Mouse (Mus musculus): ENCODE results near the gene Uhrf2. TPM values are rescaled to one million over a fixed set of nuclear protein-coding genes. Genes with fewer than 3 reads are reported as not detected.

Uhrf2 gene
- total RNA-seq (2014; rRNA removed) (77.8 and 79.0 TPM in 2 replicates), polyA plus RNA-seq (2015; fragmentation: Nextera tagmentation; extraction: Ambion mirVana) (22.6 and 28.1 TPM in 2 replicates)

DNA sequence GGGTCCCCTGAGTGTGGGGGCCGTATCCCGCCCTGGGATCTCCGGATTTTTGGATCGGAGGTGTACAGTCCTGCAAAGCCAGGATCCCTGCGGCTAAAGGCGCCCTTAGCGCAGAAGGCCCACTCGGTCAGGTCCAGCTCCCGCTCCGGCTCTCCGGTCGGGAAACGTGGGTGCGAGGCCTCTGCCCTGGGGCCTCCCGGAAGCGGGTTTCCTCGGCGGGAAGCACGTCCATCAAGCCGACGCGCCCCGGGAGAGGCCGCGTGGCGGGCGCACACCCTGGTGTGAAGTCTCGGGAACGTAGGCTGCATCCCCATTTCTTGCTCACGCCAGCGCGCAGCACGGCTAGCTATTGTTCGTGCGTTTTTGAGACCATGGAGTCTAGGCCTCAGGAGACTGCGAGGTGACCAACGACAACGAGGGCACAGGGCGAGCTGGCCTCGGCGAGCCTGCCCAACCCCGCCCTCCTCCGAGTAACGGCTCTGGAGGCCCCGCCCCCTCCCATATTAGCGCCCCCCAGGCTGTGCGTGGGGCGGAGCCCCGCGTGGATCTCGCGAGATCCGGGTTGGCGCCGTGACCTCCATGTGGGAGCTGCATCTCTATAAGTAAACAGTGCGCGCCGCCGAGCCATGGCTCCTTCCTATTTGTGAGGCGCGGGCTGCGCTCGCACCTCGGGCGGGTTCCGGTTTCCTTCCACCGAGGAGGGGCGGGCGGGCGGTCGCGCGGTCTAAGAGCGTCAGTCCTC is at the start of gene Uhrf2:
TSS of gene Uhrf2 (plus strand) at position 620 of the 742 bp plus-strand sequence.
- Histone ChIP-seq H3K27me3 (ENCODE audit: insufficient read depth, low read length) (no peaks in the 10 kb centered on the region), H3K9me3 (ENCODE audit: low read length) (no peaks in the 10 kb centered on the region), H3K4me3 (ENCODE audit: low read depth, low read length) (peak within 1 kb of the TSS; percentile 98), H3K27ac (ENCODE audit: low read depth, low read length) (peak within 1 kb of the TSS; percentile 98), H3K4me2 (ENCODE audit: low read depth) (peak within 1 kb of the TSS; percentile 81), H3K4me1 (ENCODE audit: insufficient read depth) (peaks cover 32% of the 10 kb centered on the region), H3K9ac (peak within 1 kb of the TSS; percentile 96), H3K36me3 (ENCODE audit: insufficient read depth) (no peaks in the 10 kb centered on the region)
- 3% methylated on average over 74 of the region's 74 CpGs for WGBS
- no peak for TF ChIP-seq CTCF (IDR thresholded peaks at IDR 0.05; ENCODE audit: low read depth)
- peak; percentile 98 for DNase-seq
- ATAC-seq, result peak; percentile 98

DNA sequence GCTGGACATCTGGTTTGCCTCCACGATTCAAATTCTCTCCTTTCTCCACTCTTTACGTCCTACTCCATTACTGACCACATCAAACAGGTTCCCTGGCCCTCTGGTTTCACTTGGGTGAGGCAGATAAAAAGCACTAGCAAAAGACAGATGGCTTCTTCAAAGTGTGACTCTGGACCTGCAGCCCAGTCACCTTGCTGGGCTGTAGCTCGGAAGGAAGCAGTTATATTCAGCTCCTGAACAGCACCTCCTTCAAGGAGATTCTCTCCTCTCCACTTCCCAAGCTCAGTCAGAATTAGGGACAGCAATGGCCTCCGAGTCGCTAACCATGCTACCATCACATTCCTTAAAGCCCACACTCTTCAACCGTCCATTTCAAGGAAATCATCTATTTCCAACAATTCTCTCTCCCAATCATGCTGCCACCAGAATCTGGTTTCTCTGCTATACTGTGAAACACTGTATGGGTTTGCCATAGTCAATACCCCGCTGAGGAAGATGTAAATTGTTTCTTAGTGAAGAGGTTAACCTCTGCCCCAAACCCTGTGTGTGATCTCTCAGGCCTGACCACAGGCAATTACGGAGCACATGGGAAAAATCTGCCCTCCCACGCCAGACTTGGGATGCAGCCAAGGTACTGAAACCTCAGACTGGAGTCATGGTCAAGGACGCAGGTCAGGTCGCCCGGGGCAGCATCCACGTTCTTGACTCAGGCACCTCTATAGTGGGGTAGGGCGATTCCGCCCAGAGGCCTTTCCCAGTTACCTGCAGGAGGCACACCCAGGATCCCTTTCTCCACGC is 45.9 kb upstream of the Uhrf2 start:
- Histone ChIP-seq H3K27me3 (ENCODE audit: insufficient read depth, low read length) (no peaks in the 10 kb centered on the region), H3K4me2 (ENCODE audit: low read depth) (no peak overlapping the region), H3K9me3 (ENCODE audit: low read length) (no peaks in the 10 kb centered on the region), H3K4me3 (ENCODE audit: low read depth, low read length) (no peak overlapping the region), H3K4me1 (ENCODE audit: insufficient read depth) (peaks cover 3% of the 10 kb centered on the region; the same call in 1 of the 2 replicates), H3K36me3 (ENCODE audit: insufficient read depth) (no peaks in the 10 kb centered on the region), H3K27ac (ENCODE audit: low read depth, low read length) (no peak overlapping the region), H3K9ac (no peak overlapping the region)
- ATAC-seq, result no peak
- TF ChIP-seq CTCF (IDR thresholded peaks at IDR 0.05; ENCODE audit: low read depth), result no peak
- 76% methylated on average over 16 of the region's 16 CpGs for WGBS
- no peak for DNase-seq

DNA sequence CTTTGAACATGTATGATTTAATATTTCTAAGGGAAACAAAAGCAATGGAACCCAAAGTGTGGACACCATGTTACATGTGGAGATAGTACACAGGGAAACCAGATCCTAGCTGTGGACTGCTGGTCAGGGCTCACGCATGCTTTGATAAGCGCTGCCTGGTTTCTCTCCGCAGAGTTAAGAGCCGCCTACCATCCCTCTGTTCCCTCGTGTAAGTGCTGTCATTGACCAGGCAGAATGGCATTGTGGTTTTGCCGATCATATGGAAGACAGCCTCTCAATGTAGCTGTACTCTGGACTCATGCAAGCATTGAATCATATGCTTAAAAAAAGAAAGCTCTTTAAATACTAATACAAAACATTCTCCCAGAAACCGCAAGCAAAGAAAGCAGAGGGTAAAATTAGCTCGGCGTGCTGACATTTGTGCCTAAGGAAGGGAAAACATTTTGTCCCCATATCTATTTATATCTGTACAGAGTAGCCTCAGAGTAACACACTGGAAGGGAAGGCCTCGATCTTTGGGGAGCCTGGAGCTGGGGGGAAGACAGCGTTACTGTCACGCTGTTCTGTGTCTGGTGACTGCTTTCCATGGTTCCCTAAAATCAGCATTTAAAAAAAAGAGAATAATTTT is 43.7 kb upstream of the Uhrf2 start:
- 84% methylated on average over 12 of the region's 12 CpGs for WGBS
- no peaks in the 10 kb centered on the region for H3K4me1 ChIP-seq (ENCODE audit: insufficient read depth)
- no peaks in the 10 kb centered on the region for H3K9me3 ChIP-seq (ENCODE audit: low read length)
- no peaks in the 10 kb centered on the region for H3K36me3 ChIP-seq (ENCODE audit: insufficient read depth)
- ATAC-seq (no peak), DNase-seq (no peak)
- no peak for TF ChIP-seq CTCF (IDR thresholded peaks at IDR 0.05; ENCODE audit: low read depth)
- no peak overlapping the region for H3K4me2 ChIP-seq (ENCODE audit: low read depth)
- H3K4me3 ChIP-seq (ENCODE audit: low read depth, low read length), result no peak overlapping the region
- H3K27me3 ChIP-seq (ENCODE audit: insufficient read depth, low read length), result no peaks in the 10 kb centered on the region
- no peak overlapping the region for H3K9ac ChIP-seq
- no peak overlapping the region for H3K27ac ChIP-seq (ENCODE audit: low read depth, low read length)

DNA sequence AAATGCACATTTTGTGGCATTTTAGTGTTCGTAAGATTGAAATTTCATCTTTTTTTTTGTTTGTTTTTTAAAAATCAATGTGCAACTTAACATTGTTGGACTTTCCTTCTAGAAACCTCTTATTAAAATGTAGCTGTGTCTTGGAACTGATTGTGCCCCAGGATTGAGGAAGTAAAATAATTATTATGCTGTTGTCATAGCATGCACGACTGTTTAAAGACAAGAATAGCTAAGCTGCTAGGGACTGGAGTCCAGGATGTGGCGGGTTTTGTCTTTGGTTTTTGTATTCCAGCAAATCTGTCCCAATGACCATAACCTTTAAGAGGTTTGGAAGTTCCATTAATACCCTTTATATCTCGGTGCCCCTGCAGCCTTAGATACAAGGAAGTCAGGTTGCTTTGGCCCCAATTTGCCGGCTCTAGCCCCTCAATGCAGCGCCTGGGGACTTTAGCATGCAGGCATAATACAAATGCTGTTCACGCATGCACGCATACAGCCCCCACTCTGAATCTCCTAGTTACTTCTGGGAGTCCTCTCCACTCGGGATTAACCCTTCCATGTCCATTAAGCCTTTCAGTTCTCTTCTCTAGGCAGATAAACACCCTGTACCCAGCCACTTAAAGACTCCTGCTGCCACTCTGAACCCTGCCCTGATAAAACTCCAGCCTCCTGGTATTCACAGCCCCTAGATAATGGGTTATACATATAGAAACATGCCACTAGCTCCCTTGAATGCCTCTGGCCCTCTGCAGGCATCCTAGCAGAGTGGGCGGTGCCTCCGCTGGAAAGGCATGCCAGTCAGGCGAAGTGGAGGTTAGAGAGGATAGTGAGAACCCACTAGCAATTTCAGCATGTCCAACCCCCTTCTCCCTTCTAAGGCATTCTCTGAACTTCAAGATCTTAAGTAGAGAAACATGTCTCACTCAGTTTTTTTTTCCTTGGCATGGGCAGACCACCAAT is 29.6 kb upstream of the Uhrf2 start:
- WGBS, result 28% methylated on average over 12 of the region's 12 CpGs
- Histone ChIP-seq H3K4me3 (ENCODE audit: low read depth, low read length) (no peak overlapping the region), H3K9ac (0 out of 2 replicates have a peak overlapping the region, but pooled peaks have one; percentile 22), H3K4me1 (ENCODE audit: insufficient read depth) (no peaks in the 10 kb centered on the region), H3K36me3 (ENCODE audit: insufficient read depth) (no peaks in the 10 kb centered on the region), H3K9me3 (ENCODE audit: low read length) (no peaks in the 10 kb centered on the region), H3K27me3 (ENCODE audit: insufficient read depth, low read length) (no peaks in the 10 kb centered on the region), H3K4me2 (ENCODE audit: low read depth) (peak overlapping the region; percentile 16; the same call in 1 of the 2 replicates), H3K27ac (ENCODE audit: low read depth, low read length) (no peak overlapping the region)
- peak; percentile 74 for ATAC-seq
- peak; percentile 41 for DNase-seq
- no peak for TF ChIP-seq CTCF (IDR thresholded peaks at IDR 0.05; ENCODE audit: low read depth)

DNA sequence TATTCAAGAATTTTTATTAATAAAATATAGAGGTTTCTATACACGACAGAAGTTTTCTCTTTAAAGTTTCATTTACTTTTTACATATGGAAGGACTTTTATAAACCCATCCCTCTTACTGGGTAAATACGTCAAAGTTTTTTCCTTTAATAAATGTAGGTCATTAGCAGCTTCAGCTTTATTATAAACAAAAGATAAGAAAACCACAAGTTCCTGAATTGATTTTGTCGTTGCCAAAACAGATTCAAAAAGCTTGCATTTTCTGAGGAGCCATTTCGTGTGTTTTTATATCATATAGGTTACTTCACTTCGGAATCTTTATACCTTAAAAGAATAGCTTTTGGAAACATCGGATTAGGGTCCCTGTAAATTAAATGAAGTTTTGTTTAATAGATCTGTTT is 28.8 kb upstream of the Uhrf2 start:
- WGBS, result 85% methylated on average over 6 of the region's 6 CpGs

DNA sequence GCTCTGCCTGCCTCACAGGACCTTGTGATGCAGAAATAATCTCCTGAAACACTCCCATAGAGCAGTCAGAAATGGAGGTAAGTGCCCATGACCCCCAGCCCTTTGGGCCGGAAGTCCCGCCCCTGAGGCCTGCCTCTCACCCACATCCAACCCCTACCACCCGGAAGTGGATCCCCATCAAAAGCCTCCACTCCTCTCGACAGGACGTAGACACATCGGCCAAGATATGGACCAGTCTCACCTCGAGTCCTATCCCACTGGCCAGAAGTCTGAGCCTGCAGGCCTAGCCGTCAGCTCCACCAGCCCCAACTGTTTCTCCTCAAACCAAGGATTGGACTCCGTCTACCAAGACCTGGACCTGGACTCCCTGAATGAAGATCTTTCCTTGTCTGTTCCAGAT is 26.7 kb upstream of the Uhrf2 start, which contains the start of gene Trpd52l3:
TSS of gene Trpd52l3 (plus strand) at position 170 of the 400 bp plus-strand sequence.
- no peaks in the 10 kb centered on the region for H3K36me3 ChIP-seq (ENCODE audit: insufficient read depth)
- H3K4me2 ChIP-seq (ENCODE audit: low read depth), result no peak within 1 kb of the TSS
- WGBS, result 93% methylated on average over 9 of the region's 9 CpGs
- H3K27me3 ChIP-seq (ENCODE audit: insufficient read depth, low read length), result no peaks in the 10 kb centered on the region
- DNase-seq (no peak), ATAC-seq (no peak)
- no peaks in the 10 kb centered on the region for H3K4me1 ChIP-seq (ENCODE audit: insufficient read depth)
- no peak within 1 kb of the TSS for H3K27ac ChIP-seq (ENCODE audit: low read depth, low read length)
- H3K9me3 ChIP-seq (ENCODE audit: low read length), result no peaks in the 10 kb centered on the region
- no peak within 1 kb of the TSS for H3K4me3 ChIP-seq (ENCODE audit: low read depth, low read length)
- no peak for TF ChIP-seq CTCF (IDR thresholded peaks at IDR 0.05; ENCODE audit: low read depth)
- no peak within 1 kb of the TSS for H3K9ac ChIP-seq

More for the DNA sequence above, 28.8 kb upstream of the Uhrf2 start:
- ATAC-seq (no peak), DNase-seq (no peak)
- H3K9me3 ChIP-seq (ENCODE audit: low read length), result no peaks in the 10 kb centered on the region
- H3K4me3 ChIP-seq (ENCODE audit: low read depth, low read length), result no peak overlapping the region
- H3K9ac ChIP-seq, result no peak overlapping the region
- no peaks in the 10 kb centered on the region for H3K4me1 ChIP-seq (ENCODE audit: insufficient read depth)
- no peak overlapping the region for H3K4me2 ChIP-seq (ENCODE audit: low read depth)
- no peaks in the 10 kb centered on the region for H3K36me3 ChIP-seq (ENCODE audit: insufficient read depth)
- TF ChIP-seq CTCF (IDR thresholded peaks at IDR 0.05; ENCODE audit: low read depth), result no peak
- H3K27me3 ChIP-seq (ENCODE audit: insufficient read depth, low read length), result no peaks in the 10 kb centered on the region
- no peak overlapping the region for H3K27ac ChIP-seq (ENCODE audit: low read depth, low read length)
